Mouse (Mus musculus): ENCODE measurements at regions not wholly inside any gene's neighbourhood (a gene's known extent, or its start where the extent isn't known, plus 50 kb on each side); places are given as distances from the start of the nearest gene placed in this dataset.

DNA sequence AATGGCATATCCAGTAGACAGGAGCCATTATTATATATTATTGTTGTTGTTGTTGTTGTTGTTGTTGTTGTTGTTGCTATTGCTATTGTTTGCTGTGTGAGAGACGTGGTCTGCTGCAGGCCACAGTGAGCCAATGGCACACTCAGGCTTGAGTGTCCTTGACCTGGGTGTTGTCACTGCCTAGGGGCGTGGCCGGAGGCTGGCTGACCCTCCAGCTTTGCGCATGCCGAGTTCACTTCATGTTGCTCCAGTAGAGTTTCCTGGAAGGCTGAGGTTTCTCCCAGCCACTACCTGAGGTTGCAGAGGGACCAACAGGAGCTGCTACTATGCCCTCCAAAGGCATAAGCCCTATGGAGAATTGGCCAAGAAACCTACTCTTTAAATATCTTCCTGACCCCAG, 83.1 kb upstream of the Csf3r start:
- DNase-seq = no peak

DNA sequence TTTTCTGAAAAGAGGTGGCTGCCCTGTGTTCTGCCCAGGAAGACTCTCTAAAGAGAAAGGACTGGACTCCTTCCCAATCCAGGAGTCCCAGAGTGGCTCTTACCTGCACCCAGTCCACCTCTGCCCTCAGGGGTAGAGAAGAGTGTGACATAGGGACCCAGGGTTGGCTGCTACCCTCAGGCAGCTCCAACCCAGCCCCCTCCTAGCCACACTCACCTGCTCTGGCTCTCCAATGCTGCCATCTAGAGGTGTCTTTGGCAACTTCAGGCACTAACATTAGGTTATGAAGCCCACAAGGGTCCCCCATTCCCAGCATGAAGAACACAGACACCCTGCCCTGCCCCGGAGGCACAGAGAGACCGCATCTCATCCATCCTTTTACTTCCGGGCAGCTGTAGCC, 82.4 kb upstream of the Csf3r start:
- DNase-seq = no peak

DNA sequence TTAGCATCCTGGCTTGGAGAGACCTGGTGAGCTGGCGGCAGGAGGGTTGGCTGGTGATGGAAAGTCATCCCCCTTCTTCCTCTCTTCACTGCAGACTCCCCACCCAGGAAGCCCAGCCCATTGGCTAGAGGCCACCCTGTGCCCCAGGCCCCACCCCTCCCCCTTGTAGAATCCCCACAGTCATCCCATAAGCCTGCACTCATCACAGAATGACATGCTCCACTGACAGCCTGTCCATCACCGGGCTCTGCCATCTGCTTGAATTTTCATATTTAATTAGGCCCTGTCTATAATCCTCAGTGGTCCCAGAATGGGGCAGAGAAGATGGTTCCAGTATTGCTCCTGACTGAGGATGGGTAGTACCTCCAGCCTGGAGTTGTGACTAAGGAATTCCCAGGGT, 79.3 kb upstream of the Csf3r start:
- DNase-seq = no peak

DNA sequence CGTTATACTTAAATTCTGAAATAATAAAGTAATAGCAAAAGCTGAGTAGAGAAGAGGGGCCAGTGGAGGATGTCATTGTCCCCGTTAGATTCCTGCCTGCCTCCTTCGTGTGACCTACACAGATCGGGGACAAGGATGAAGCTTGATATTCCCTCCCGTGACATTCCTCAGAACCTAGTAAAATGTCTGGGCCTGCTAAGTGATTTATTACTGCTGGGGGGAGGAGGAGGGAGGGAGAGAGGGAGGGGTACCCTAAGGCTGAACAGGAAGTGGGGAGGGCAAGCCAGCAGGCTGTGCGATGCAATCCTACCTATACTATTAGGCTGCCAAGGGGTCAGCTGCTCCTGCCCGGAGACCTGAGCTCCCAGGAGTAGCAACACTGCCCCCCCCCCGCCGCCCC, 64.9 kb upstream of the Csf3r start:
- no peak for DNase-seq

DNA sequence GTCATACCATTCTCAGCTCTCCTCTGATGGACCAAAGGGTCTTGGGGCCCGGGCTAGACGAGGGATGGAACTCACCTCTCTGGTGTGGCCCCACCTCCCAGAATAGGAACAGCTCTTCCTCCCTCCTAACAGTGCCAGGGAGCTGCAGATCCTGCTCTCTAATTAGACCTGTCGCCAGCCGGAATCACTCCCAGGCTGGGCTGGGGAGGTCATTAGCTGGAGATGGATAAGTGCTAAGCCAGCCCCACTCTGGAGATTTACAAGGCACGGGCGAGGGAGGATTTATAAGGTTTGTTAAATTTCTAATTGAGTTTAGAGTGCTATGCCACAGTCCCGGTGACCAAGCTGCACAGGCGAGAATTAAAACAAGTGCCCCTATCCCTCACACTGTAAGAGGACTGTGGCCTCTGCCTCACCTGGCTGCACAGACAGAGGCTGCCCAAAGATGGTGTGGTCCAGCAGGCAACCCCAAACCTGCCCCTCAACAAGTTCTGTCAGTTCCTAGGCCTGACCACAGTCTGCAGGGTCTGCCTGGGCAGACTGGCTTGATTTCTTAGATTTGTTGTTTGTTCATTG, 63.6 kb upstream of the Csf3r start:
- DNase-seq = no peak

DNA sequence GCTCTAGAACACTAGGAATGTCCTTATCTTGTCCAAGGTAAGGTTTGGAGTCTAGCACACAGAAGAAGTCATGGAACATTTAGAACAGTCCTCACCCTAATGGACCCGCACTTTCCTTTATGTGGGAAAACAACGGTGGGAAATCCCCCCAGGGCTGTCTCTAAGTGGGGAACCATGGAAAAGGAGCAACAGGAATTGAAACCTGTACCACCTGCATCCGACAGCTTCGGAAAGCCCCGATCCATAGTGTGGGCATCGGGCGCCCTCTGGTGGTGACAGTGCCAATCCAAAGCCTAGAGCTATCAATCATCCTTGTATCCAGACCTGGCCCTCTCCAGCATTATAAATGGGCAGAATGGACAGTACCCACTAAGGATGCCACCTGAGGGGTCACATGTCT, 61.7 kb upstream of the Csf3r start:
- DNase-seq = peak; percentile 84

Measured in lung, postnatal 14 days (tissue).